Mouse (Mus musculus): ENCODE data around the gene Tbrg1. TPM values are rescaled to one million over a fixed set of nuclear protein-coding genes. Genes with fewer than 3 reads are reported as not detected.

Gene Tbrg1
- total RNA-seq, 2 experiments from 2014 or later, result 54.1 to 58.3 TPM

- no peak for DNase-seq (ENCODE audit: extremely low spot score in 1 of 2, low spot score in 2 of 2)
- intact Hi-C loops (cut with DNase I), result no loop called here
These were observed 56.4 kb downstream of the Tbrg1 start for GRCm38 (mm10) chr9:37600538-37601205.

Other genes with a start within 250 kb of the Tbrg1 start
- 10 to 100 TPM; 24.8 to 27.4 TPM for gene Robo3, start 224.1 kb downstream of the Tbrg1 start, total RNA-seq (2021)
- gene Msantd2, start 168.0 kb downstream of the Tbrg1 start, total RNA-seq (2021), result 10 to 100 TPM; 21.8 to 24.6 TPM
- gene Esam, start 129.2 kb downstream of the Tbrg1 start, total RNA-seq (2021), result 10 to 100 TPM; 29.5 to 29.6 TPM
- 1 to 10 TPM; 3.3 to 4.1 TPM for gene Vsig2, start 118.1 kb downstream of the Tbrg1 start, total RNA-seq (2021)
- 1,000 to 10,000 TPM; 1,798 to 1,800 TPM for gene Nrgn, start 104.4 kb downstream of the Tbrg1 start, total RNA-seq (2021)
- 10 to 100 TPM; 13.6 to 16.3 TPM for gene Siae, start 101.6 kb downstream of the Tbrg1 start, total RNA-seq (2021)
- 1 to 10 TPM; 1.9 to 2.2 TPM for gene Spa17, start 43.6 kb downstream of the Tbrg1 start, total RNA-seq (2021)
- not detected for gene Panx3, start 11.9 kb upstream of the Tbrg1 start, total RNA-seq (2021)
- not detected for gene Olfr160, start 58.9 kb upstream of the Tbrg1 start, total RNA-seq (2021)
- gene Olfr874, start 87.8 kb upstream of the Tbrg1 start, total RNA-seq (2021), result not detected
- gene Olfr875, start 114.5 kb upstream of the Tbrg1 start, total RNA-seq (2021), result not detected
- not detected for gene Olfr876, start 145.7 kb upstream of the Tbrg1 start, total RNA-seq (2021)
- gene Olfr877, start 197.0 kb upstream of the Tbrg1 start, total RNA-seq (2021), result not detected
- under 1 TPM in 1 of 2 experiments, not detected in 1; 0.06 TPM for gene Olfr145, start 239.4 kb upstream of the Tbrg1 start, total RNA-seq (2021)

Measured in left cerebral cortex, postnatal 10 days (tissue).